Mouse (Mus musculus): ENCODE data around the gene Phc3. TPM values are rescaled to one million over a fixed set of nuclear protein-coding genes. Genes with fewer than 3 reads are reported as not detected.

The Phc3 gene
- polyA plus RNA-seq, 1 experiment from 2014 or later = 7.4 TPM

GRCm38 (mm10) chr3:30995899-30996687 lies 26.9 kb upstream of the Phc3 start:
- ATAC-seq (replicated peaks) = peak; percentile 81; the same call in 1 of the 2 replicates
- Histone ChIP-seq H3K27me3 (no peaks in the 10 kb centered on the region), H3K4me2 (replicated peaks) (peak overlapping the region; percentile 48), H3K36me3 (no peaks in the 10 kb centered on the region), H3K4me1 (peaks cover 32% of the 10 kb centered on the region), H3K9ac (replicated peaks) (peak overlapping the region; percentile 84), H3K27ac (replicated peaks) (peak overlapping the region; percentile 78), H3K9me3 (no peaks in the 10 kb centered on the region), H3K4me3 (peak overlapping the region; percentile 79)
- WGBS = 1% methylated on average over 48 of the region's 49 CpGs

GRCm38 (mm10) chr3:30995283-30995898 lies 26.2 kb upstream of the Phc3 start, which contains the start of gene Prkci:
Gene Prkci (plus strand): TSS chr3:30995747.
- peak within 1 kb of the TSS; percentile 79 for H3K4me3 ChIP-seq
- H3K36me3 ChIP-seq = no peaks in the 10 kb centered on the region
- peak within 1 kb of the TSS; percentile 84 for H3K9ac ChIP-seq (replicated peaks)
- peak; percentile 99 for ATAC-seq (replicated peaks)
- peak within 1 kb of the TSS; percentile 78 for H3K27ac ChIP-seq (replicated peaks)
- under 1% methylated on average over 50 of the region's 50 CpGs for WGBS
- no peaks in the 10 kb centered on the region for H3K9me3 ChIP-seq
- peaks cover 32% of the 10 kb centered on the region for H3K4me1 ChIP-seq
- peak within 1 kb of the TSS; percentile 48 for H3K4me2 ChIP-seq (replicated peaks)
- no peaks in the 10 kb centered on the region for H3K27me3 ChIP-seq

GRCm38 (mm10) chr3:30994859-30995258 lies 25.6 kb upstream of the Phc3 start:
- Histone ChIP-seq H3K4me2 (replicated peaks) (peak overlapping the region; percentile 48), H3K4me1 (peaks cover 27% of the 10 kb centered on the region), H3K27ac (replicated peaks) (peak overlapping the region; percentile 78), H3K36me3 (no peaks in the 10 kb centered on the region), H3K27me3 (no peaks in the 10 kb centered on the region), H3K9ac (replicated peaks) (peak overlapping the region; percentile 84), H3K9me3 (no peaks in the 10 kb centered on the region), H3K4me3 (peak overlapping the region; percentile 79)
- ATAC-seq (replicated peaks) = no peak
- WGBS = 19% methylated on average over 6 of the region's 6 CpGs

- no peak for ATAC-seq (replicated peaks)
Observed at GRCm38 (mm10) chr3:30993066-30993573, 23.9 kb upstream of the Phc3 start.

GRCm38 (mm10) chr3:30992161-30992560 lies 22.9 kb upstream of the Phc3 start:
- no peak overlapping the region for H3K9ac ChIP-seq (replicated peaks)
- no peak for ATAC-seq (replicated peaks)
- no peak overlapping the region for H3K4me2 ChIP-seq (replicated peaks)
- no peak overlapping the region for H3K4me3 ChIP-seq
- no peaks in the 10 kb centered on the region for H3K9me3 ChIP-seq
- WGBS = 78% methylated on average over 7 of the region's 7 CpGs
- no peaks in the 10 kb centered on the region for H3K27me3 ChIP-seq
- H3K27ac ChIP-seq (replicated peaks) = no peak overlapping the region
- no peaks in the 10 kb centered on the region for H3K36me3 ChIP-seq
- H3K4me1 ChIP-seq = peaks cover 16% of the 10 kb centered on the region

More at GRCm38 (mm10) chr3:30993066-30993573, 23.9 kb upstream of the Phc3 start:
- peaks cover 21% of the 10 kb centered on the region for H3K4me1 ChIP-seq
- no peaks in the 10 kb centered on the region for H3K36me3 ChIP-seq
- H3K9ac ChIP-seq (replicated peaks) = no peak overlapping the region
- no peaks in the 10 kb centered on the region for H3K27me3 ChIP-seq
- no peak overlapping the region for H3K4me3 ChIP-seq
- H3K4me2 ChIP-seq (replicated peaks) = no peak overlapping the region
- no peak overlapping the region for H3K27ac ChIP-seq (replicated peaks)
- H3K9me3 ChIP-seq = no peaks in the 10 kb centered on the region

GRCm38 (mm10) chr3:30987396-30988318 lies 18.4 kb upstream of the Phc3 start:
- Histone ChIP-seq H3K27ac (replicated peaks) (no peak overlapping the region), H3K27me3 (no peaks in the 10 kb centered on the region), H3K4me3 (no peak overlapping the region), H3K9ac (replicated peaks) (no peak overlapping the region), H3K9me3 (no peaks in the 10 kb centered on the region), H3K4me2 (replicated peaks) (no peak overlapping the region), H3K36me3 (no peaks in the 10 kb centered on the region), H3K4me1 (no peaks in the 10 kb centered on the region)
- no peak for ATAC-seq (replicated peaks)
- 87% methylated on average over 9 of the region's 9 CpGs for WGBS

- 70% methylated on average over 8 of the region's 8 CpGs for WGBS
- H3K9me3 ChIP-seq = no peaks in the 10 kb centered on the region
- H3K4me3 ChIP-seq = no peak overlapping the region
- no peak for ATAC-seq (replicated peaks)
- no peak overlapping the region for H3K9ac ChIP-seq (replicated peaks)
- H3K27me3 ChIP-seq = no peaks in the 10 kb centered on the region
- H3K4me1 ChIP-seq = no peaks in the 10 kb centered on the region
- no peak overlapping the region for H3K4me2 ChIP-seq (replicated peaks)
- H3K27ac ChIP-seq (replicated peaks) = no peak overlapping the region
- H3K36me3 ChIP-seq = no peaks in the 10 kb centered on the region
Observed at GRCm38 (mm10) chr3:30982924-30983536, 13.8 kb upstream of the Phc3 start.

GRCm38 (mm10) chr3:30981616-30982380 lies 12.6 kb upstream of the Phc3 start:
- H3K27me3 ChIP-seq = no peaks in the 10 kb centered on the region
- H3K9ac ChIP-seq (replicated peaks) = no peak overlapping the region
- no peaks in the 10 kb centered on the region for H3K9me3 ChIP-seq
- no peak for ATAC-seq (replicated peaks)
- H3K4me3 ChIP-seq = no peak overlapping the region
- no peak overlapping the region for H3K27ac ChIP-seq (replicated peaks)
- H3K36me3 ChIP-seq = no peaks in the 10 kb centered on the region
- no peak overlapping the region for H3K4me2 ChIP-seq (replicated peaks)
- no peaks in the 10 kb centered on the region for H3K4me1 ChIP-seq
- 82% methylated on average over 5 of the region's 5 CpGs for WGBS

- no peak overlapping the region for H3K4me2 ChIP-seq (replicated peaks)
- WGBS = 86% methylated on average over 1 of the region's 1 CpGs
- no peak overlapping the region for H3K27ac ChIP-seq (replicated peaks)
- H3K9ac ChIP-seq (replicated peaks) = no peak overlapping the region
- no peak for ATAC-seq (replicated peaks)
- H3K9me3 ChIP-seq = no peaks in the 10 kb centered on the region
- H3K4me1 ChIP-seq = no peaks in the 10 kb centered on the region
- H3K36me3 ChIP-seq = no peaks in the 10 kb centered on the region
- H3K27me3 ChIP-seq = no peaks in the 10 kb centered on the region
- no peak overlapping the region for H3K4me3 ChIP-seq
Observed at GRCm38 (mm10) chr3:30976991-30977603, 7.9 kb upstream of the Phc3 start.

GRCm38 (mm10) chr3:30975102-30975754 lies 6.0 kb upstream of the Phc3 start:
- WGBS = 42% methylated on average over 9 of the region's 9 CpGs
- H3K36me3 ChIP-seq = no peaks in the 10 kb centered on the region

More at GRCm38 (mm10) chr3:30975102-30975754, 6.0 kb upstream of the Phc3 start:
- no peaks in the 10 kb centered on the region for H3K27me3 ChIP-seq
- no peaks in the 10 kb centered on the region for H3K4me1 ChIP-seq
- H3K4me2 ChIP-seq (replicated peaks) = no peak overlapping the region
- H3K9me3 ChIP-seq = no peaks in the 10 kb centered on the region
- H3K9ac ChIP-seq (replicated peaks) = no peak overlapping the region
- ATAC-seq (replicated peaks) = peak; percentile 60
- no peak overlapping the region for H3K27ac ChIP-seq (replicated peaks)
- no peak overlapping the region for H3K4me3 ChIP-seq

Data from forebrain, embryonic 15.5 days (tissue).